Mouse (Mus musculus) adrenal gland, postnatal 4 days (tissue): Measurements from ENCODE around the gene Pnrc1. TPM values are rescaled to one million over a fixed set of nuclear protein-coding genes. Genes with fewer than 3 reads are reported as not detected.

ENCODE experiments used
- DNase-seq, 2 experiments: peaks; one replicate each; pipeline ENCODE4 v3.0.0; 2021 to 2022; ENCODE audit warnings: low spot score in 2 of 2, mixed read lengths in 2 of 2
- total RNA-seq, 2 experiments: library from RNA; stranded (reverse); gene quantifications; 2 replicates each; pipeline ENCODE4 v1.2.3; 2021

The Pnrc1 gene
- total RNA-seq, 2 experiments from 2014 or later, result 190 to 204 TPM

DNA sequence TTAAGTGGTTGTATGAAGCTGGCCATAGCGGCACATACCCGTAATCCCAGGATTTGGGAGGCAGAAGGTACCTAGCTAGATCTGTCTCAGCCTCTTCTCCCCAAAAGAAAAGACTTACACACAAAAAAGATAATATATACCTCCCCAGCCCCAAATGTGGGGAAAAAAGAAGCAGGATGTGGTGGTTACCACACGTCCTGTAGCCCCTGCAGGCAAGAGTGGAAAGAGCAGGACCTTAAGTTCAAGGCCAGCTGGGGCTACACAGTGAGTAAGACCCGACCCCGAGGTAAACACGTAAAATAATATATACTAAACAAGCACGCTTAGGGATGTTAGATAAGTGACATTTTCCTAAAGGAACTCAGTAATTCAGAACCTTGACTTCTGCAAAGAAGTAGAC, 62.8 kb downstream of the Pnrc1 start:
- no peak for DNase-seq

- no peak for DNase-seq
These were observed 65.8 kb downstream of the Pnrc1 start for GRCm38 (mm10) chr4:33224003-33224675.

DNA sequence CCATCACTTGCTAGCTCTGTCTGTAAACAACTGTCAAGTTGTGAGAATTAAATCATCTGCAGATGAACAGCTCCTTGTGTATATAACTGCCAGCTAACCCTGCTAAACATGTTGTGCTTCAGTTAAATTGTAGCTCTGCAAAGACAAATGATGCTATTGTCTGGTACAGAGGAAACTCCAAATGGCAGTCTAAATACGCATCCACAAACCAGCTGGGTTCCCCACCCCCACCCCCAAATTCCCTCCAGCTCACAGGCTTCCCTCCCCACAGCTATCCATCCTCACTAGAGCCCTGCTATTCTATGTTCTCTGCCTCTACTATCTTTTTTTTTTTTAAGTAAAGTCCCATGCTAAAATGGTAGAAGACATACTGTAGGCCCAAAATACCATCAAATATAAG, 68.1 kb downstream of the Pnrc1 start:
- no peak for DNase-seq

- no peak for DNase-seq
These were observed 80.8 kb downstream of the Pnrc1 start, which contains the start of gene Srsf12 for GRCm38 (mm10) chr4:33208881-33209841. Gene Srsf12 (plus strand): TSS chr4:33208991.

DNA sequence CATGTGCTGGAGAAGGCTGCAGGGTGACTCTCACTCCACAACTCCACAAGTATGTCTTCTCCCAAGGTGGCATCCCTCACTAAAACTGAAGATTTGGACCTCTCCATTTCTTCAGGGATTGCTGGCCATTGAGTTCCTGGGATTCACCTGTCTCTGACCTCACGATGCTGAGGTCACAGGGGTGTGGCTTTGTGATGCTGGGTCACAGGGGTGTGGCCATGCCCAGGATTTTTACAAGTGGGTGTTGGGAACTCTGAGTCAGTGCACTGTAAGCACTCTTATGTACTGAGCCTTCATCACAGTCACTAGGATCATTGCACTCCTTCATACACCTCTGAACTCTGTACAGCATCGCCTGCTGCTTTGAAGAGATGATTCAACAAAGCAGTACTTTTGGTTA, 82.4 kb downstream of the Pnrc1 start:
- DNase-seq, result no peak

- peak in 1 of 2 experiments; percentile 15 for DNase-seq
These were observed 85.3 kb downstream of the Pnrc1 start for GRCm38 (mm10) chr4:33204682-33205081.

DNA sequence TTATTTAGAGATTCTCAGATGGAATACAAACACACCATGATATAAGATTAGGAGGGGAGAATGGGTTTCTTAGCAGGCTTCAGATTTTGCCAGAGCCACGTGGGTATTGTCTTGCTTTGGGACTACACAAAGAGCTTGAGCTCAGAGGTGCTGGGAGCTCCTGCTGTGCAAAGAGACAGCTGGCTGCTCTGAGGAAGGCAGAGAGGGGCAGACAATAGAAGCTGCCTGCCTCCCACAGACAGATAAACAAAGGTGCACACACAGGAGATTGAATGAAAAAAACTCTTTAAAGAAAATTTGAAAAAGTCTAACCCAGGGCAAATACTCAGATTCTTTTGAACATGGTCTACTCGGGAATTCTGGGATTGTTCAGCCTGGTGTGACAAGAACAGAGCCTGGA, 91.8 kb downstream of the Pnrc1 start:
- no peak for DNase-seq

Other genes starting within 250 kb of the Pnrc1 start
- not detected for gene Gabrr2, start 227.2 kb downstream of the Pnrc1 start, total RNA-seq
- gene Gabrr1, start 157.6 kb downstream of the Pnrc1 start, total RNA-seq, result under 1 TPM; 0.17 TPM
- 10 to 100 TPM; 58.0 to 60.0 TPM for gene Pm20d2, start 100.4 kb downstream of the Pnrc1 start, total RNA-seq
- gene Srsf12, start 81.2 kb downstream of the Pnrc1 start, total RNA-seq, result 1 to 10 TPM; 4.3 to 5.1 TPM
- gene Rngtt, start 20.1 kb upstream of the Pnrc1 start, total RNA-seq, result 10 to 100 TPM; 28.9 to 29.8 TPM